Mouse (Mus musculus) hindbrain, embryonic 11.5 days (tissue): ENCODE results near the gene Kat6b. TPM values are rescaled to one million over a fixed set of nuclear protein-coding genes. Genes with fewer than 3 reads are reported as not detected.

ENCODE experiments used
- ATAC-seq: fragments of 200-750 bp; cut with Nextera tagmentation; 2 replicates; pipeline ENCODE4 v1.8.0; 2017; ENCODE audit warnings: mild to moderate bottlenecking, moderate TSS enrichment, moderate library complexity; ENCODE audit not compliant: low FRiP score
- DNase-seq: peaks from one replicate; pipeline ENCODE4 v3.0.0-alpha.2; 2015; ENCODE audit warnings: low spot score
- H3K27ac ChIP-seq: fragments of 300-500 bp; sonication (generic); 2 replicates; pipeline ENCODE4 v1.5.1; 2014; ENCODE audit warnings: mild to moderate bottlenecking, low read depth, low read length
- H3K27me3 ChIP-seq: fragments of 300-500 bp; sonication (generic); 2 replicates; pipeline ENCODE4 v1.6.1; 2014; ENCODE audit warnings: mild to moderate bottlenecking, low read length, moderate library complexity, mixed read lengths; ENCODE audit not compliant: control insufficient read depth, insufficient read depth
- H3K36me3 ChIP-seq: fragments of 300-500 bp; sonication (generic); 2 replicates; pipeline ENCODE4 v1.6.1; 2014; ENCODE audit warnings: mild to moderate bottlenecking, low read length, moderate library complexity, mixed read lengths; ENCODE audit not compliant: control insufficient read depth, insufficient read depth
- H3K4me1 ChIP-seq: fragments of 300-500 bp; sonication (generic); replicated peaks from 2 replicates; pipeline ENCODE4 v1.6.1; 2014; ENCODE audit warnings: low read length, mixed read lengths; ENCODE audit not compliant: control insufficient read depth, insufficient read depth
- H3K4me2 ChIP-seq: fragments of 300-500 bp; sonication (generic); replicated peaks from 2 replicates; pipeline ENCODE4 v1.6.1; 2014; ENCODE audit warnings: mild to moderate bottlenecking, low read depth, low read length
- H3K4me3 ChIP-seq: fragments of 300-500 bp; sonication (generic); 2 replicates; pipeline ENCODE4 v1.5.1; 2014; ENCODE audit warnings: low read depth, low read length
- H3K9ac ChIP-seq: fragments of 300-500 bp; sonication (generic); 2 replicates; pipeline ENCODE4 v1.6.1; 2014; ENCODE audit warnings: low read depth, low read length
- H3K9me3 ChIP-seq: fragments of 300-500 bp; sonication (generic); 2 replicates; pipeline ENCODE4 v1.6.1; 2016; ENCODE audit warnings: low read length; ENCODE audit not compliant: control insufficient read depth
- WGBS: fragments of 180-500 bp; shearing (Covaris S2); extraction: QIAGEN DNeasy Blood & Tissue Kit; methylation state at CpG from one replicate; pipeline ENCODE4 v1.1.7; 2014; 5-methylcytosine and 5-hydroxymethylcytosine counted together
- polyA plus RNA-seq: library from polyadenylated mRNA; unstranded; fragments of >200 nt; fragmentation: Nextera tagmentation; extraction: Ambion mirVana; gene quantifications from 2 replicates; pipeline ENCODE4 v1.2.1, GENCODE M21; 2014

Kat6b gene
- polyA plus RNA-seq, 1 experiment from 2014 or later = 24.0 TPM

DNA sequence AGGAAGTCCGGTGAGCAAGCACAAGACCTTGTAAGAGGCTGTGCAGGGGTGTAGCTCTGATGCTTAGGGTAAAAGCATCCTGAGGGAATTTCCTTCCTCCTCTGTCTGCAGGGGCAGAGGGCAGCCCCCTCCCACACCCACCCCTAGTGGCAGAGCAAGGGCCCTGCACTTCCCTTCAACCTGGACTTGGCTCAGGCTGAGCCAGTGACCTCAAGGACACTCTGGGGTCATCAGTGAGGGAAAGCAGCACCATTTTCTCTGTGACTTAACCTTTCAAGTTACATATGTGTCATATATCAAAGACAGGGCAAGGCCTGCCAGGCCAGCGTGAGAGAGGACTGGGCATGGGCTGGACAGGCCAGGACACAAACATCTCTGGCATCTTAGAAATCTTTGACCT lies 228.3 kb downstream of the Kat6b start:
- Histone ChIP-seq H3K9ac (no peak overlapping the region), H3K36me3 (no peaks in the 10 kb centered on the region), H3K27ac (no peak overlapping the region)

DNA sequence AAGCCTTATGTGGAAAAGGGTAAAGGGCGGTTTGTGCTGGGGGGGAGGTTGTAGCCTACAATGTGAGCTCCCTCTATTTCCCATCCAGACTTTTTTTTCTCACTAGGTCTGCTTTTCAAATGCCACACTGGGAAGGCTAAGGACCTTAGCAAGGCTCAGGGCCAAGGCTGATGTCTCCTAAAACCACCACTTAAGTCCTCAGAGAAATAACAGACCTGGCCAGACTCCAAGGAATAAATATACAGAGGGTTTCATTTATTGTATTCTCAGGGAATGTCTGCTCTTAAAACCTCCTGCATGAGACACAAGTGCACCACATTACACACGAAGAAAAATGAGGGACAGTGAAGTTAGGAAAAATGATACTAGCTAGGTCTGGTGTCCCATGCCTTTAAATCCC lies 230.0 kb downstream of the Kat6b start:
- Histone ChIP-seq H3K4me3 (no peak overlapping the region), H3K4me2 (no peak overlapping the region), H3K27ac (no peak overlapping the region), H3K4me1 (no peaks in the 10 kb centered on the region), H3K36me3 (no peaks in the 10 kb centered on the region), H3K9ac (no peak overlapping the region), H3K9me3 (no peaks in the 10 kb centered on the region), H3K27me3 (no peaks in the 10 kb centered on the region)
- no peak for DNase-seq
- ATAC-seq = no peak
- WGBS = 89% methylated on average over 2 of the region's 2 CpGs

More for the DNA sequence above, 228.3 kb downstream of the Kat6b start:
- Histone ChIP-seq H3K4me2 (no peak overlapping the region), H3K27me3 (no peaks in the 10 kb centered on the region), H3K9me3 (no peaks in the 10 kb centered on the region), H3K4me1 (no peaks in the 10 kb centered on the region), H3K4me3 (no peak overlapping the region)
- no peak for ATAC-seq
- 62% methylated on average over 2 of the region's 2 CpGs for WGBS
- no peak for DNase-seq

DNA sequence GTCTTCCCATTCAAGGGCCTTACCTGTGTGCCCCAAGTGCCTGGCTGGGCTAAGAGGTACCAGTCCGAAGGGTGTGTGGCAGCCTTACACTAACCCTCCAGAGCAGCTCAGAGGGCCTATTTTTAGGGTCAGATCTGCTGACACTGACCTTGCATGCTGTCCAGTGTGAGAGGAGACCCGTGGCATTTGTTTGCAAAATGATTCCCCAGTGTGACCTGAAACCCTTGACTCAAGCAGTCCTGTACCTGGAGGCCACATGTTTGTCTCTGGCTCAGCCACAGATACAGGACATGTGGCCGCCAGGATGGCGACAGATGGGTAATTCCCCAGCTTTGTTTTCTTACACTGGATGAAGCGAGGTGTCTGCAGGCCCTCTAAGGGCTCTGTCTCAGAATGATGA lies 233.3 kb downstream of the Kat6b start, which contains the start of gene Dupd1:
Gene Dupd1 (minus strand): TSS at position 91 of the 400 bp plus-strand sequence.
- Histone ChIP-seq H3K9me3 (no peaks in the 10 kb centered on the region), H3K4me2 (no peak within 1 kb of the TSS), H3K27me3 (no peaks in the 10 kb centered on the region), H3K4me1 (no peaks in the 10 kb centered on the region), H3K9ac (no peak within 1 kb of the TSS), H3K36me3 (no peaks in the 10 kb centered on the region), H3K4me3 (no peak within 1 kb of the TSS), H3K27ac (no peak within 1 kb of the TSS)
- ATAC-seq (no peak), DNase-seq (no peak)
- whole genome bisulfite sequencing = 68% methylated on average over 5 of the region's 5 CpGs

DNA sequence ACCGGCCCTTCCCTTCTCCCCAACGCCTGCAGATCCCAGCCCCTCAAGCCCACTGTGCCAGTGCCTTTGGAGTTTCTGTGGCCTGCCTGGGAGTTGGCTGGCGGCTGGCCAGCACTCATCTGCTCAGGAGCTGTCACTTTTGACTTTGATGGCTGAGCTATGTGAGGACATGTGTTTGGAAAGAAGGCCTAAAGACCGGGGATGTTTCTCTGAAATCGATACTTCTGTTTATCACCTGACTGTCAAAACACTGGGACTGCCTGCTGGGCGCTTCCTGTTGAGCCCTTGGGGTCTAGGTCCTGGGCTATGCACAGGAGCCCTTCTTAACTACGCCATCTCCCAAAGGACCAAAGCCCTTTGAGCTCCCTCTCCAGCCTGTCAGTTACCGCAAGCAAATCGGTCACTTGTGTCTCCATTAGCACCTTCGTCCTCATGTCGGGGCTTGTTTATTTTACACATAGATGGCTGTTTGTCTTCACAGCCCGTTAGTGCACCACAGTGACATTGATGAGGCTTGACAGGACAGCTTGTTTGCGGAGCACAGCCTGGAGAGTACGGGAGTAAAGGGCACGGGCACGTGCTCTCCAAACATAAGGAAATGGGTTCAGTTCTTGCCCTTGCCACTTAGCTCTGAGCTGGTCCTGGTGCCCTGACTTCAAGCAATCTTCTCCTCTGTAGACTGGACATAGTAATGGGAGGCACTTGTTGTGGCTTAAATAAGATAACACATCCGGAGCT lies 238.6 kb downstream of the Kat6b start:
- DNase-seq (peak; percentile 39), ATAC-seq (no peak)
- H3K4me3 ChIP-seq = no peak overlapping the region
- no peaks in the 10 kb centered on the region for H3K9me3 ChIP-seq
- H3K27ac ChIP-seq = no peak overlapping the region
- no peaks in the 10 kb centered on the region for H3K4me1 ChIP-seq
- H3K4me2 ChIP-seq = no peak overlapping the region
- 57% methylated on average over 17 of the region's 17 CpGs for WGBS
- no peaks in the 10 kb centered on the region for H3K27me3 ChIP-seq
- H3K36me3 ChIP-seq = no peaks in the 10 kb centered on the region
- no peak overlapping the region for H3K9ac ChIP-seq

DNA sequence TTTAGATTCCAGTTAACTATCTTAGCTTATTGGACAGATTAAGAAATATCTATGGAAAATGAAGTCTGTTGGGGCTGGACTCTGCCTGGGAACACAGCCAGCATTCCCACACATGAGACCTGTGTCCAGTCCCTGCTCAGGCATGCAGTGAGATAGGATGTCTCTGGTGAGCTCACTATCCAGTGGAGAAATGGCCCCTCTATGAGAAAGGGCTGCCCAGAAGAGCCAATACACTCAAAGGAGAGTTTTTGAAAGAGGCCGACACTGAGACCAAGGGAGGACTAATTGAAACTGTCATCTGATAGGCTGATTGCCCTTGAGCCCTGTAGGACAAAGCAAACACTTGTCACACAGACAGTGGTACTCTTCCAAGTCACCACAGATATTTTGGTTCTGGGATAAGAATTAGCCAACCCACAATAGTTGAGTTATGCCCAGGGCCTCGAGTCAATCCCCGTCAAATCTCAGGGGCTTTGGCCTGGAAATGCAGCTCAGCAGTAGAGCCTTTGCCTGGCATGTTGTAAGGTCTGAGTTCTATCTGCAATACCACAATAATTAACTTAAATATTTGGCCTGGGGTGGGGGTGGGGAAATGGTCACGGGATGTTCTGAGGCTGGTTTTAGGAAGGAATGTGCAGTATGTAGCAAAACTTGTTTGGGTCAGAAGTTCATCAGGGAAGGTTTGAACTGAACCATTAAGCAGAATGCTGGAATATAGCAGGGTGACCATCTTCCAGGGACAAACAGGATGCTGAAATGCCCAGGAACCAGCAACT lies 239.4 kb downstream of the Kat6b start:
- 74% methylated on average over 4 of the region's 4 CpGs for WGBS
- no peak for ATAC-seq

More for the DNA sequence above, 239.4 kb downstream of the Kat6b start:
- no peak overlapping the region for H3K9ac ChIP-seq
- no peak for DNase-seq
- H3K36me3 ChIP-seq = no peaks in the 10 kb centered on the region
- no peak overlapping the region for H3K27ac ChIP-seq
- no peaks in the 10 kb centered on the region for H3K27me3 ChIP-seq
- no peaks in the 10 kb centered on the region for H3K9me3 ChIP-seq
- no peak overlapping the region for H3K4me3 ChIP-seq
- H3K4me2 ChIP-seq = no peak overlapping the region
- no peaks in the 10 kb centered on the region for H3K4me1 ChIP-seq

Other genes starting within 250 kb of the Kat6b start
- 0.13 TPM in 1 of 2 replicates, not detected in the other for gene Dupd1, start 233.1 kb downstream of the Kat6b start, polyA plus RNA-seq